Mouse (Mus musculus): ENCODE data around the gene Ptger1. TPM values are rescaled to one million over a fixed set of nuclear protein-coding genes. Genes with fewer than 3 reads are reported as not detected.

Ptger1 gene
- total and polyA plus RNA-seq, 3 experiments: 0.38 to 1.8 TPM; not detected in 1

DNA sequence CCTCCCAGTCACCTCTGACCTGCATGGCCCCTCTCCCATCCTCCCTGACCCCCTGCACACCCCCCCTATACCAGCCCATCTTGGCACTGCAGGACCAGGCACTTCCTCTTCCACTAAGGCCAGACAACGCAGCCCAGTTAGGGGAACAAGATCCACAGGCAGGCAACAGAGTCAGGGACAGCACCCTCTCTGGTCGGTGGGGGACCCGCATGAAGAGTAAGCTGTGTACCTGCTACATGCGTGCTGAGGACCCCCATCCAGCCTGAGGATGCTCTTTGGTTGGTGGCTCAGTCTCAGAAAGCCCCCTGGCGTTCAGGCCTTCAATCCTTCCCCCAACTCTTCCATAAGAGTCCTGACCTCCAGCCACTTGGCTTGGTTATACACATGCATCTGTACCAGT, 39.9 kb downstream of the Ptger1 start:
- DNase-seq (ENCODE audit: low spot score): no peak
- ATAC-seq (ENCODE audit: extremely low read depth, insufficient number of reproducible peaks, low FRiP score, poor library complexity, severe bottlenecking): no peak
- no peaks in the 10 kb centered on the region for H3K36me3 ChIP-seq (replicated peaks)
- TF ChIP-seq CTCF (IDR thresholded peaks at IDR 0.05; ENCODE audit: low read depth, low read length) (peak; percentile 19; the same call in 1 of the 2 replicates), GATA2 (IDR thresholded peaks at IDR 0.05; ENCODE audit: borderline replicate concordance, low read depth, low read length) (no peak)
- peaks cover 7% of the 10 kb centered on the region; the same call in 1 of the 2 replicates for H3K4me1 ChIP-seq (ENCODE audit: insufficient read depth, low read depth, low read length)
- H3K27me3 ChIP-seq (ENCODE audit: insufficient read depth, low read length): peaks cover 10% of the 10 kb centered on the region
- H3K4me3 ChIP-seq (ENCODE audit: low read depth, low read length): no peak overlapping the region
- peaks cover 3% of the 10 kb centered on the region; the same call in 1 of the 2 replicates for H3K9me3 ChIP-seq (replicated peaks)

DNA sequence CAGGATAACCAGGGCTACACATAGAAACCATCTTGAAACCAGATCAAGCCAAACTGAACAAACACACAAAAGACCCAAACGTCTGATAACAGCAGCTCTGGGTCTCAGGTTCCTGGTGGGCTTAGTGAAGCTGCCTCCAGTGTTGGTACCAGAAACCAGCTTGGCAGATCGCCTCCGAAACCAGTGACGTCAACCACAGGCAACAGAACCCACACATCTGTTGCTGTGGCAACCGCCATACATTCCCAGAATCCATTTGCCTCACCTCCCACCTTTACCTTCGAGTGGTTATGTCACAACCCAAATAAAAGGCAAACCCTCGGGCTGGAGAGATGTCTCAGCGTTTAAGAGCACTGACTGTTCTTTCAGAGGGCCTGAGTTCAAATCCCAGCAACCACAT, 41.1 kb downstream of the Ptger1 start:
- Histone ChIP-seq H3K4me1 (ENCODE audit: insufficient read depth, low read depth, low read length) (peaks cover 7% of the 10 kb centered on the region; the same call in 1 of the 2 replicates), H3K36me3 (replicated peaks) (no peaks in the 10 kb centered on the region), H3K4me3 (ENCODE audit: low read depth, low read length) (no peak overlapping the region), H3K9me3 (replicated peaks) (no peaks in the 10 kb centered on the region), H3K27me3 (ENCODE audit: insufficient read depth, low read length) (peaks cover 10% of the 10 kb centered on the region)
- TF ChIP-seq GATA2 (IDR thresholded peaks at IDR 0.05; ENCODE audit: borderline replicate concordance, low read depth, low read length): no peak
- ATAC-seq (ENCODE audit: extremely low read depth, insufficient number of reproducible peaks, low FRiP score, poor library complexity, severe bottlenecking): no peak
- no peak for DNase-seq (ENCODE audit: low spot score)

DNA sequence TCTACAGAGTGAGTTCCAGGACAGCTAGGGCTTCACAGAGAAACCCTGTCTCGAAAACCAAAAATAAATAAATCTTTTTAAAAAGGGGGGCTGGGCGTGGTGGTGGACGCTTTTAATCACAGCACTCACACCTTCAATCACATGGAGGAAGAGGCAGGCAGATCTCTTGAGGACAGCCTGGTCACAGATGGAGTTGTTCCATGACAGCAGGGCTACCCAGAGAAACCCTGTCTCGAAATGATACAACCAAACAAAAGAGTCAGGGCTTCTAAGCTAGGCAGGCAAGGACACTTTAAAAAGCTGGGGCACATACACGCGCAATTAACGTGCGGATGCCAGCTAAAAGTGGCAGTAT, 48.2 kb downstream of the Ptger1 start:
- no peaks in the 10 kb centered on the region for H3K9me3 ChIP-seq (replicated peaks)
- no peak for TF ChIP-seq TAL1 (conservative IDR thresholded peaks at IDR 0.05; ENCODE audit: low read depth, low read length)
- TF ChIP-seq CTCF (IDR thresholded peaks at IDR 0.05; ENCODE audit: low read depth, low read length): no peak
- TF ChIP-seq POLR2AphosphoS5 (IDR thresholded peaks at IDR 0.05; ENCODE audit: insufficient replicate concordance, low read depth, low read length): no peak
- TF ChIP-seq GATA1 (IDR thresholded peaks at IDR 0.05; ENCODE audit: borderline replicate concordance, low read length): no peak
- TF ChIP-seq GATA2 (IDR thresholded peaks at IDR 0.05; ENCODE audit: borderline replicate concordance, low read depth, low read length): no peak
- H3K36me3 ChIP-seq (replicated peaks): peaks cover 26% of the 10 kb centered on the region
- ATAC-seq (ENCODE audit: extremely low read depth, insufficient number of reproducible peaks, low FRiP score, poor library complexity, severe bottlenecking) (no peak), DNase-seq (ENCODE audit: low spot score) (no peak)
- no peaks in the 10 kb centered on the region for H3K27me3 ChIP-seq (ENCODE audit: insufficient read depth, low read length)
- H3K4me1 ChIP-seq (ENCODE audit: insufficient read depth, low read depth, low read length): peaks cover 37% of the 10 kb centered on the region
- H3K4me3 ChIP-seq (ENCODE audit: low read depth, low read length): peak overlapping the region; percentile 92

DNA sequence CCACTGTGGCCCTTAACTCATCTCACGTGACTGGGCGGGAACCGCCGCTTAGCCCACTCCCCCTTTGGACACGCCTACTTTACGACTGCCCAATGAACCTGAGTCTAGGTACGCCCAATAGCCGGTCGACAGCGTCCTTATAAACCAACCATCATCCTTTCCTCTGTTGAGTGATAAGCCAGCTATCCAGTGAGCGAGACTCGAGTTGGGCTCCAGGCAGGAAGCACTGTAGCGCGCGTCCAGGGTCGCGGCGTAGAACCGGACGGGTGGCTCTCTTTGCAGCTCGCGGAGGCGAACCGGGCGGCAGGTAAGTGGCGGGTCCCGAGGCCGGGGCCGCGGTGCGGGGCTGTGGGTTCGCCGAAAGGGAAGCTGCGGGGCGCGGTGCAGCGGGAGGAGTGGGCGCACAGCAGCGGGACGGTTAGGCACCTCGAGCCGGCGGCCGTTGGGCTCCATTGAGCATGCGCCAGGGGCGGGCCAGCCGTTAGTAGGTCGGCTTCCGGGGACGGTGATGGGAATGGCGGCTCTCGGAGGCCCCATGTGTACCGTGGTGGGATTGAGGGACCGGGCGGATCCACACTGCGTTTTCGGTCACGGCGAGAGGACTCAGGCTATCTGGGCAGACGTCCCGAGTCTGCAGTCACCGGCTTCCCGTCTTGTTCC, 48.7 kb downstream of the Ptger1 start, which contains the start of gene Ddx39:
Gene Ddx39 (plus strand): TSS at position 147 of the 660 bp plus-strand sequence.
- TF ChIP-seq TAL1 (conservative IDR thresholded peaks at IDR 0.05; ENCODE audit: low read depth, low read length): no peak
- no peak for TF ChIP-seq CTCF (IDR thresholded peaks at IDR 0.05; ENCODE audit: low read depth, low read length)
- no peak for TF ChIP-seq GATA2 (IDR thresholded peaks at IDR 0.05; ENCODE audit: borderline replicate concordance, low read depth, low read length)
- TF ChIP-seq GATA1 (IDR thresholded peaks at IDR 0.05; ENCODE audit: borderline replicate concordance, low read length): no peak
- no peak; the same call in 1 of the 2 replicates for TF ChIP-seq POLR2AphosphoS5 (IDR thresholded peaks at IDR 0.05; ENCODE audit: insufficient replicate concordance, low read depth, low read length)
- peak within 1 kb of the TSS; percentile 92 for H3K4me3 ChIP-seq (ENCODE audit: low read depth, low read length)
- H3K4me1 ChIP-seq (ENCODE audit: insufficient read depth, low read depth, low read length): peaks cover 41% of the 10 kb centered on the region
- H3K27me3 ChIP-seq (ENCODE audit: insufficient read depth, low read length): no peaks in the 10 kb centered on the region
- peak; percentile 98 for ATAC-seq (ENCODE audit: extremely low read depth, insufficient number of reproducible peaks, low FRiP score, poor library complexity, severe bottlenecking)
- no peaks in the 10 kb centered on the region for H3K9me3 ChIP-seq (replicated peaks)
- H3K36me3 ChIP-seq (replicated peaks): peaks cover 31% of the 10 kb centered on the region
- peak; percentile 92 for DNase-seq (ENCODE audit: low spot score)

DNA sequence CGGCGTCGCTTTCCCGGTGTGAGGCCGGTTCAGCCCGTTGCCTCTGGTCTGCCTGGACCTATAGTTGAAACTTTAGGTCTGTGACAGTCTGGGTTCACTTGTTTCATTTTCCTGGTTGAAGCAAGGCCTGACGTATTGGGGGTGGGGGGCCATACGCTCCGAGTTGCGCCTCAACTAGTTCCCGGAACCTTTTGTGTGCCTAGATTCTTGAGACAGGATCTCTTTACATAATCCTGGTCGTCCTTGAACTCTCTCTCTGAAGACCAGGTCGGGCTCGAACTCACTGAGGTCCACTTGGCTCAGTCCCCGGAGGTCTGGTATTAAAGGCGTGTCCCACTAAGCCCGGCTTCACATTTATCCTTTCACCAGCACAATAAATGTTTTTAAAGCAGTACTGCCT, 49.3 kb downstream of the Ptger1 start:
- peaks cover 47% of the 10 kb centered on the region for H3K4me1 ChIP-seq (ENCODE audit: insufficient read depth, low read depth, low read length)
- ATAC-seq (ENCODE audit: extremely low read depth, insufficient number of reproducible peaks, low FRiP score, poor library complexity, severe bottlenecking): no peak
- DNase-seq (ENCODE audit: low spot score): no peak
- no peak for TF ChIP-seq CTCF (IDR thresholded peaks at IDR 0.05; ENCODE audit: low read depth, low read length)
- no peak for TF ChIP-seq GATA1 (IDR thresholded peaks at IDR 0.05; ENCODE audit: borderline replicate concordance, low read length)
- no peak for TF ChIP-seq TAL1 (conservative IDR thresholded peaks at IDR 0.05; ENCODE audit: low read depth, low read length)
- TF ChIP-seq POLR2AphosphoS5 (IDR thresholded peaks at IDR 0.05; ENCODE audit: insufficient replicate concordance, low read depth, low read length): no peak
- no peak for TF ChIP-seq GATA2 (IDR thresholded peaks at IDR 0.05; ENCODE audit: borderline replicate concordance, low read depth, low read length)
- no peaks in the 10 kb centered on the region for H3K27me3 ChIP-seq (ENCODE audit: insufficient read depth, low read length)
- H3K9me3 ChIP-seq (replicated peaks): no peaks in the 10 kb centered on the region
- peak overlapping the region; percentile 92 for H3K4me3 ChIP-seq (ENCODE audit: low read depth, low read length)
- peaks cover 37% of the 10 kb centered on the region for H3K36me3 ChIP-seq (replicated peaks)

DNA sequence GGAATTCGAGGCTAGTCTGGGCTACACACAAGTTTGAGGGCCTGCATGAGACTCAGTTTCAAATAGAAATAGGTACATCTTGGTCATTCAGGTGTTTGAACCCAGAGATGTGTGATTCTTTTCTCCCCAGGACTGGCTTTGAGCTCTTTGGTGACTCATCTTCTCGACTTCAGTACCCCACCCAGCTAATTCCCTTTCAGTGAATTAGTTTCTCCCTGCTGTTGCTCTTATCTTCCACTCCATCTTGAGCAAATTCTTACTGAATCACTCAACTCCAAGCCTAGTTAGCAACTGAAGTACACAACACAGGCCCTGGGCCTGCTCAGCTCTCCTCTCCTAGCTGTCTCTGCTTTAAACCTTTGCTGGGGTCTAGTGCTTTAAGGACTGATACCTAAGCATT, 50.1 kb downstream of the Ptger1 start:
- Histone ChIP-seq H3K4me1 (ENCODE audit: insufficient read depth, low read depth, low read length) (peaks cover 55% of the 10 kb centered on the region), H3K9me3 (replicated peaks) (no peaks in the 10 kb centered on the region), H3K27me3 (ENCODE audit: insufficient read depth, low read length) (no peaks in the 10 kb centered on the region; the same call in 1 of the 2 replicates), H3K36me3 (replicated peaks) (peaks cover 45% of the 10 kb centered on the region), H3K4me3 (ENCODE audit: low read depth, low read length) (peak overlapping the region; percentile 92)
- ATAC-seq (ENCODE audit: extremely low read depth, insufficient number of reproducible peaks, low FRiP score, poor library complexity, severe bottlenecking) (peak; percentile 6), DNase-seq (ENCODE audit: low spot score) (no peak)
- TF ChIP-seq GATA2 (IDR thresholded peaks at IDR 0.05; ENCODE audit: borderline replicate concordance, low read depth, low read length) (no peak), CTCF (IDR thresholded peaks at IDR 0.05; ENCODE audit: low read depth, low read length) (no peak), TAL1 (conservative IDR thresholded peaks at IDR 0.05; ENCODE audit: low read depth, low read length) (no peak), GATA1 (IDR thresholded peaks at IDR 0.05; ENCODE audit: borderline replicate concordance, low read length) (no peak), POLR2AphosphoS5 (IDR thresholded peaks at IDR 0.05; ENCODE audit: insufficient replicate concordance, low read depth, low read length) (no peak)
